Mouse (Mus musculus) retina, embryonic 14.5 days (tissue): ENCODE measurements around the gene Rnf224.

Experiments
- DNase-seq: peaks from one replicate; pipeline ENCODE4 v3.0.0-alpha.2; 2015; ENCODE audit warnings: low spot score

Rnf224 gene

DNA sequence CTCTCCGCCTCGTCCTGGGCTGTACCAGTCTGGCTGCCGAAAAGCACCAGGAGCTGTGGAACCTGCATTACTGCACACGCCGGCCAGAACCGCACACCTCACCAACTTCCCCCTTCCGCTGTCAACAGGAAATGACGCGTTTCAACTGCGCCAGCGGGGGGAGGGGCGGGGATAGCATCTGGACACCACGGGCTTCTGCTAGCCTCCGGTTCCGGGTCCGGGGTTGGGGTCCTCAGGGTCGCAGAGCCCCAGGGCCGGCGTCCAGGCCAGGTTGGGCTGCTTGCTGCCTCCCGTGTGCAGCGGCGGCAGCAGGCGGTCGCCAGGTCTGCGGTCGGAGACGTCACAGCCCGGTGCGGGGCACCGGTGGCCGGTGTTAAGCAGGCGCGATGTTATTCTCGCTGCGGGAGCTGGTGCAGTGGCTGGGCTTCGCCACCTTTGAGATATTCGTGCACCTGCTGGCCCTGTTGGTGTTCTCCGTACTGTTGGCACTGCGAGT, 18.7 kb upstream of the Rnf224 start, which contains the start of gene Tmem203:
Tmem203 (plus strand) TSS at position 156 of the 496 bp plus-strand sequence.
- DNase-seq, result peak; percentile 95

DNA sequence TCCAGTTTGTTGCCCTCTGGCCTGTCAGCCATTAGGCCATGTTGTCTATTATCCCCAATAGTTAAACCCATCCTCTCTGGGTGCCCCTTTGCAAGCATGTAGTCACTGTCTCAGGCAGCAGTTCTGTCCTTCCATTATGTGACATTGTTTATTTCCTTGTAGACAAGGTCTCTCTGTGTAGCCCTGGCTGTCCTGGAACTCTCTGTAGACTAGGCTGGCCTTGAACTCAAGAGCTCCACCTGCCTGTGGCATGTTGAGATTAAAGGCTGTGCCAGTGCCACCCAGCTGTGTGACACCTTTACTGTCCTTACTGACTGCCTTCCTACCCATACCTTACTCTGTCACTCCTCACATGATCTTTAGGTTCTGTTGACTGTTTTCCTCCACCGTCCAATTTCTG, 15.7 kb upstream of the Rnf224 start:
- DNase-seq, result no peak

DNA sequence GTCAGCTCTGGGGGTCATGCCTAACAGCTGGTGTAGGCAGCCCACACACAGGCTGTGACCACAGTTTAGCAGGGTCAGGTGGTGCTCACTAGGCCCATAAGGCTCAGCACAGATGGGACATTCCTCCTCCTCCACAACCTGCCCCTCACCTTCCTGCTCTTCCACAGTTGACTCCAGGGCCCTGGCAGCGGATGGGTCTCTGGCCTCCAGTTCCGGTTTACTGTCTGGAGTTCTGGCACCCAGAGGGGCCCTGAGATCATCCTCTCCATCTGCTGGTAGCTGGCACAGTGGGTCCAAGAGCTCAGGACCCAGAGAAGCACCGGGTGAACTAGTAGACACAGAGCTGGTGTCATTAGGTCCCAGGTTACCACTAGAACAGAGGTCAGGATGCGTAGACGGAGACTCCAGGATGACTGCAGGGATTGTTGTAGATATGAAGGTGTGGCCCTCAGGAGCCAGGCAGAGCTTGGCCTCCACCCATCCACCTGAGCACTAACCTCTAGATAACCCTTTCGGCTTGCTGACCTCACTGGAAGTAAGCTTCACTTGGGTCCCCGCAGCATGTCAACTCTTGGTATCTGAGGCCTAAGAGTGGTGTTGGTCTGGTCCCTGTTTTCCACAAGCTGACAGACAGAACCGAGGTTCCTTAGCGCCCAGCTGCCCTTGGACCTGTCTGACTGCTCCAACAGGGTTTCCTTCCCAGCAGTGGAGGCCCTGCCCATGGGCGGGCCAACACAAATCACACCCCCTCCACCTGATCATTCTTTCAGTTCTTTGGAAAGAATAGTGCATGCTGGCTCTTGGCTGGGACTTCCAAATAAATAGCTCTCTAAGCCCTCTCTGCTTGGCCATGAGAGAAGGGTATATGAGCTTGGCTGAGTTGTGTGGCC, 9.8 kb upstream of the Rnf224 start, which contains the start of gene AL732309.1:
AL732309.1 (minus strand) TSS at position 681 of the 890 bp plus-strand sequence.
- DNase-seq, result no peak

DNA sequence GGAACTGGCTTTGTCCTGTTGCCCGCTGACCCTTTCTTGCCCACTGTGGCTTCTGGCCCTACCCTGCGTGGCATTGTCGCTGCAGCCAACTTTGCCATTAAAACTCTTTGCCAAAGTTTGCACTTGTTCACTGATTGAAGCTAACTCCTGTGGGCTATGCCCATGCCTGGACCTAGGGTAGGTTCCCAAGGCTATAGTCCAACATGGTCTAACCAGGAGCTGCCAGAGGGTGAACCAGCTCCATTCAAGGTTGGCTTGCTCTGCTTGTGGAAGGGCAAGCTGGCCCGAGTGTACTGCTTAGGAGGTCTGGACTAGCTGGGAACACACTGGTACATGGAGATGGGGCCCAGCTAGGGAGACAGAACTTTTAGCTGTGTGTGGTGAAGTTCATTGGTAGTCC, 7.6 kb upstream of the Rnf224 start:
- DNase-seq, result no peak

DNA sequence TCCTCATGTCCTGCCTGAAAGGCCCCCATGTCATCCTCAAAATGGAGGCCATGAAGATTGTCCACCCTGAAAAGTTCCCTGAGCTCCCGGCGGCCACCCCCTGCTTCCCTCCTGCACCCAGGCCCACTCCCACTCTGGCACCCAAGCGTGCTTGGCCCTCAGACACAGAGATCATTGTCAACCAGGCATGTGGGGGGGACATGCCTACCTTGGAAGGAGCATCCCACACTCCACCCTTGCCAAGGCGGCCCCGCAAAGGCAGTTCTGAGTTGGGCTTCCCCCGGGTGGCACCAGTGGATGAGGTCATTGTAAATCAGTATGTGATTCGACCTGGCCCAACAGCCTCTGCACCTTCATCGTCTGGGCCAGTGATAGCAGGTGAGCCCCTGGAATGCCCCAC, 6.8 kb upstream of the Rnf224 start:
- no peak for DNase-seq

DNA sequence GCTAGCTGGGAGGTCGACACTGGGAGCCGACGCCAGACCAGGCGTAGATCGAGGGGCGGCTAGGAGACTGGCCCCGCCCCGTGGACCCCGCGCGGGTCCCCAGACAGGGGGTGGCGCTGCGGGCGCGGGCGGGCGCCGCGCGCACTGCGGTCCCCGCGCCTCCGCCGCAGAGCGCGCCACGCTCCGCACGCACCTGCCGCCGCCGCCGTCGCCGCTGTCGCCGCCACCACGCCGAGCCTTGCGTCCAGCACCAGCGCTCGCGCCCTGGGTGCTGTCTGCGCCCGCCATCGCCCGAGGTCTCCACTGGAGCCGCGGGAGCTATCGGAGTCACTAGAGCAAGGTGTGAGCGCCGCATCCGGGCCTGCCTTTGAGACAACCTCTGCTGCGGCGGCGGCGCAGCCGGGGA, 5.5 kb upstream of the Rnf224 start, which contains the start of the genes Rnf208 and Cysrt1:
Rnf208 (plus strand) TSS at position 155 of the 406 bp plus-strand sequence.
Cysrt1 (minus strand) TSS at position 352 of the 406 bp plus-strand sequence.
- peak; percentile 62 for DNase-seq

DNA sequence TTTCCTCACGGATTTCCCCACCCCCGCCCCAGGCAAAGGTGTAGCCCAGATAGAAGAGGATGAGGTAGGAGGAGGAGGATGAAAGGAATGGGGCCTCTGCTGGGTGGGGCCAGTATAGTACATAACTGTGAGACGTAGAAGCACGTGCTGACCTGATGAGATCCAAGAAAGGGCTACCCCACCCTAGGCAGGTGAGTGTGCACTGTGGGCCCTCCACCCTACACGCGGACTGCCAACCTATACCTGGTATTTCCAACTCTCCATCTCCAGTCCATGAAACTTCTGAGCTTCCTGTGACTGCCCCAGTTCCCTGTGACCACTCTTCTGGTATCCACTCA, 4.8 kb upstream of the Rnf224 start:
- no peak for DNase-seq

DNA sequence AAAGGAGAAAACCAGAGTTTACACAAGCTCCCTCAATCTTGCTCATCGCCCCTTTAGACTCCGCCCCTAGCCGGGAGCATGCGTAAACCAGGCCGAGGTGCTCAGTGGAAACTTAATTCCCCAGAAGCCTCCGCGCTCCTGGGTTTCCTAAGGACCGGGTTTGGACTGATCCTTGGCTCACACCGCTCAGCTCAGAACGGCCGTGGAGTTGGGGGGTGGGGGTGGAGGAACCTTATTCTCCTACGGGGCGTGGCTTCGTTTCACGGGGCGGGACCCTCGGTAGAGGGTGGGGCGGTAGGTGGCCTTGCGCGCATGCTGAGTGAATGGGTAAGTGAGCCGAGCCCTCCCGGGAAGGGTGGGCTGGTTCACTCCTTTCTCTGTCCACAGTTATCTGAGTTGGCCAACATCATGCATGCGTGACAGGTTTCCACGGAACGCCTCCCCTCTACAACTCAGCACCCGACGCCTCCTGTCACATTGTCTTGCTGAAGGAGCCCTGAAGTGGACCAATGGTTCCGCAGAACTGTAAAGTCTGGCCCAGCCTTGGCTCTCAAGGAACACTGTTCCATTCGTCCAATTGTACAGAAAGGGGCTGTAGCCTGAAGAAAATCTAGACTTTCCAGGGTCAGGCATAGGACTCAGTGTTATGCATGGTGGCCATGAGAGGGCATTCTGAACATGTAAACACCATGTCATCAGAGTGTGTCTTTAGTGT, 4.3 kb upstream of the Rnf224 start:
- DNase-seq, result peak; percentile 82

DNA sequence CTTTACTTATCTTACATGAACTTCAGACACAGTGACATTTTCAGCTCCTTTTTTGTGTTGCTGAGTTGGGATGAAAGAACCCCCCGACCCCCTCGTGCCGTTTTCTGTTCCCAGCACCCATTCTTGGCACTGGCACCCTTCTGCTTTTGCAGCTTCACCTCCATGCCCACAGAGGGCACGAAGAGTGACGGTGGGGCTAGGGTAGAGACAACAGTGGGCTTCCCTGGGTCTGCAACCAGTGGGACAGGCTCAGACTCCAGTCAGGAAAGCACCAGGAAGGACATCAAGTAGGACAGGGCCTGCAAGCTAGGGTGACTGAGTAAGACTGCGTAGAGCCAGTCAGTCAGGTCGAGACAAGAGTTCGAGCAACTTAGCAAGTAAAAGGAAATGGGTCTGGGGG, 3.7 kb upstream of the Rnf224 start:
- no peak for DNase-seq

DNA sequence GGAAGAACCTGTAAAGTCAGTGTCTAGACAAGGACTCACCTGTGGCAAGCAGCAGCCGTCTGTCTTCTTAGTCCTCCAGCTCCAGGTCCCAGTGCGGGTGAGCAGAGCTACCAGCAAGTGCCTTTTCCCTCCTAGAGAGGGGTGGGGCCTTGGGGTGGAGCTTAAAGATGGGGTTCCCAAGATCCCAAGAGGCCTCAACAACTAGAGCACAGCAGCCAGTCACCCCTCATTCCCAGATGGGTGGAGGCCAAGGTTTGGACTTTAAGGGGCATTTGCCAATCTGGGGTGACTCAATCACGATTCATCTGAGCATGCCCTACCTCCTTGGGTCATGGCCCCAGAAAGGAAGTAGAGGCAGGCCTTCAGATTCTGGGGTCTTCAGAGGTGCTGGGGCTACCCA, 3.2 kb upstream of the Rnf224 start:
- DNase-seq, result no peak

DNA sequence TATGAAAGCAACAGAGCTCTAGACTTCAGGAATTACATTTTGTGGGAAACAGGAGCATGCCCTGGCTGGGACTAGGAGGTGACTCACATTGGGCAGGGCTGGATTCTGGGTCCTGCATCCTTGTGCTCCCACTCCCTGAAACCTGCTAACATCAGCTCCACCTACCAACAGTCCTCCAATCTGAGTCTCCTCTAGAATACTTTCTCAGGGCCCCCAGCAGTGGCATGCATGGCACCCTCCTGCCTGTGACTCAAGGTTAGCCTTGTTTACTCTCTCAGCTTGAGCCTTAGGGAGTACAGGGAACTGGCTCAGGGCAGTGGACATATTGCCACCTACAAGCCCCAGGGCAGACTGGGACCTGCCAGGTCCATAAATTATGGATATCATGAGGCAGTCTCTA, 1.5 kb upstream of the Rnf224 start:
- DNase-seq, result no peak

DNA sequence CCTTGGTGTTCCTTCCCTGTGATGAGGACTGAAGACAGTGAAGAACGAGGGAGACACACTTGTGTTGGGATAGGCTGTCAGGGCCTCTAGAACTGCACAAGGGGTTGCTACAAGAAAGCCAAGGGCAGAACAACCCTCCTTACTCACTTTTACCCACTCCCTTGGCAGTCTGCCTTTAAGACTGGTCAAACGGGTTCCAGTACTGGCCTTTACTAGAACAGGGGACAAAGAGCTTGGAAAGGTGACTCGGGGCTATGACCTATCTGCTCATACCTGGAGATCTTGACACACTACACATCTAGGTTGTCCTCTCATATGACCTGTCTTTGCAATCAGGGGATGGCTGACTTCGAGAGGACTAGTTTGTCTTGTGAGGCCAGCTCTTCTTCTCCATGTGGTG, 935 bp upstream of the Rnf224 start:
- DNase-seq, result no peak

DNA sequence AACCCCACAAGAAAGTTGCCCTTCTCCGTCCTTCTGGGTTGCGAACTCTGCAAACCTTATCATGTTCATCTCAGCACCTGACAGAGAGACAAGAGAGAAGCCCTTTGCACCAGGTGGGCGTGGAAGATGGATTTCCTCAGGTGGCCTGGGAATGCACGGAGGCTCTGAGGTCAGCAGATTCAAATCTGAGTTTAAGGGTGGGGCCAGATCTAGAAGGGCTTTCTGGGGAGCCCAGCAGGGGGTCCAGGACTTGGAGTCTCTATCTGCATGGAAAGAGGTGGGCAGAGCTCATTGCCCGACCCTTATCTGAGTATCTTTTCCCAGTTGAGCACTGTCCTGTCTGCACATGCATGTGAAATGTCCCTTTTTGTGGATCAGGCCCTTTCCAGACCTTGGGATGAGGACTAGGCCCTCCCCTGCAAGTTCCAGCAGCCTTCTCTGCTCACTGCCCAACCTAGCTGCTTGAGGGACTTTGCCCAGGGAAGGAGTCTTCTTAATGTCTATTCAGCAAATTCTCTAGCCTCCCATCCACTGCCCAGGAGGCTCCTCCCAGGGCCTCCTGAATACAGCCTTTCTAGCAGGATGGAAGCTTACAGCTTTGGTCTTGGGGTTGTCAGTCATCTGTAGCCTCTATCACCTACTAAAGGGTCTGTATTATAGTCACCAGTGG, 1.9 kb downstream of the Rnf224 start:
- DNase-seq, result no peak

DNA sequence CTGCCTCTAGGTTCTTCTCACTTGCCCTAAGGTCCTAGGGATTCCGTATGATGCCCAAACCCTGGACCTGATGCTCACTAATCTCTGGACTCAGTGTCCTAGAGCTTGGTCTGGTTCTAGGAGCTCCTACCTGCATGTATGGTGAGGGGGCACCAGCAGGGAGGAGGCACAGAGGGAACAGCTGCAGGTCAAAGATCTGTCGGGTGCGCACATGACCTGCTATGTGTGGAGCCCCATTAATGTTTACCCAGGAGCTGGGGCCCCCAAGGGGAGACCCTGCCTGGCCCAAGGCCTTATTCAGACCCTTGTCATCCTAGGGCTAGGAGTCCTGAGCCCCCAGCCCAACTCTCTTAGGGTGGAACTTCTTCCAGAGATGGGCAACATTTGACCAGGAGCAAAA, 2.5 kb downstream of the Rnf224 start, which contains the start of gene Slc34a3:
Slc34a3 (minus strand) TSS at position 315 of the 400 bp plus-strand sequence.
- no peak for DNase-seq

DNA sequence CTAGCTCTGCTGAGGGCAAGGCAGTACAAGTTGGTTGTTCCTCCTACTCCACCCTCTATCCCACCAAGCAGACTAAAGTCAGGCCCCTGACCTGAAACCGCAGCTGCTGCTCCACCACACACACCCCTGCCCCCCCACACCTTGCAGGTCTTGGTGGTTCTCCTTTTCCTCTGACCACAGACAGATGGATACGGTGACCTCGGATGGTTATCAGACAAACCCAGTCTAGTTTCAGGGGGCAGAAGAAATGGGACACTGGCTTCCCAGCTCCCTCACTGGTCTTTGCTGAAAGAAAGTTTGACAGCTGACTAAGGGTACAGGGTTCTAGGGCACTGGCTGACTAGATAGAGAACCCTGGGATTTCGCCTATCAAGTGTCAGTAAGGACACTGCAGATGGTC, 3.2 kb downstream of the Rnf224 start:
- DNase-seq, result no peak

DNA sequence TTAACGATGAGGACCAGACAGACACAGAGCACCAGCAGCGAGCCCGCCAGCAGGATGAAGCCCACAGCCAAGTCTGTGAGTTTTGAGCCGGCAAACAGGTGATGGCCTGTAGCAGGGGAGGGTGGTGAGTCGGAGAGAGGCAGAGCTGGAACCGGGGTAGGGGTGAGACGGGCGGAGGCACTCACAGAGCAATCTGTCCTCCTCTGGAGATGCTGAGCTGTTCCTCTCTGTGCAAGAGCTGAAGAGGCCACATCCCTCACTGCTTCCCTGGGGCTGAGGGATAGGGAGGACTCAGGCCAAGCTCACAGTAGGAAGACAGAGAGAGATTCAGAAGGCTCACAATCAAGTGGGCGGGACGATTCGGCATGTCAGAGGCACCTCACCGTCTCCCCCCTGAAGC, 5.5 kb downstream of the Rnf224 start:
- DNase-seq, result no peak

DNA sequence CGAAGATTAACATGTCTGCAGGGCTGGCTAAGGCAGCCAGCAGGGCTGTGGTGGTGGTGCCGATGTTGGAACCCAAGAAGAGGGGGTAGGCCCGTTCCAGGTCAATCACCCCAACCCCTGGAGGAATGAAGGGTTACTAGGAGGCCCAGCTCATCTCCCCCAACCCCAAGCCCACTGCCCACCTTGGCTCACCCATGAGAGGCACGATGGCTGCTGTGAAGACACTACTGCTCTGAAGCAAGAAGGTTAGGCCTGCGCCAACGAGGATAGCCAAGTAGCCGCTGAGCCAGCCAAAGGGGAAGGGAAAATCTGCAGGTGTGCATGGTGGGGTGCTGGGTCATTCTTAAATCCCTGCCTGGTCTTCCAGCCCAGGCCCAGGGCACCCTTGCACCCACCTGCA, 6.0 kb downstream of the Rnf224 start:
- no peak for DNase-seq

DNA sequence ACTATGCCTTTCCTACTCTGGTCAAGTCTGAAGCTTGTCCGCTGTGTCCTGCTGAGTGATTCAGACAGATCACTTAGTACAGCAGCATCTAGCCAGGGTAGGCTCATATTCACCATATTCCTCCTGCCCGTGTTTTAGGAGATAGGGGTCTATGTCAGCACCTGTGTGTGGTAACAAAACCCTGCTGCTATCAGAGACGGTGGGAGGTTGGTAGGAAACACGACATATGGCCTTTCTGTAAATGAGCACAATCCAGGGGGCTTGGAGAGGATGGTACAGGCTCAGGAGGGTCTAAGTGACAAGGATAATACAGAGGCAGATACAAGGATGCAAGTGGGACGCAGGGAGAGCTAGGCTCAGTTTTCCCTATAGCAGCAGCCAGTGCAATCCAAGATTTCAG, 7.0 kb downstream of the Rnf224 start:
- no peak for DNase-seq

DNA sequence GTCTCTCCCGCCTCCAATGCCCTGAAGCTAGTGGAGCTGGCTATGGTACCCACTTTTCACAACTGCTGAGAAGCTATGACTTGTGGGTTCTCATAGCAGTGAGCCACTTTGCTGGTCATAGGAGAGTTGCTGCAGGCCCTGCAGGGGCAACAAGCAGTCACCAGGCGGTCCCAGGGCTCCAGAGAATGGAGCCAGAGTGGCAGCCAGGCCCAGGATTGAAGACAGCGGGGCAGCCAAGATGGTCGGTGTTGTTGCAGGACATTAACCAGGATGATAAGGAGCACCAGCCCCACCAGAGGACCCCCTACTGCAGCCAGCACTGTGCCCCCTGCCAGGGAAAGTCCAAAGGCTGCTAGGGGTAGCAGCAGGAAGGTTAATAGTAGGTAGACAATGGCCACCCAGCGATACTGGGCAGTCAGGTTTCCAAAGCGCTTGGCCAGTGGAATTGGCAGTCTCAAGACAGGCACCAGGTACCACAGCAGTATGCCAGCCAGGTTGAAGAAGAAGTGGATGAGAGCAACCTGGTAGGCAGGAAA, 7.5 kb downstream of the Rnf224 start:
- no peak for DNase-seq

DNA sequence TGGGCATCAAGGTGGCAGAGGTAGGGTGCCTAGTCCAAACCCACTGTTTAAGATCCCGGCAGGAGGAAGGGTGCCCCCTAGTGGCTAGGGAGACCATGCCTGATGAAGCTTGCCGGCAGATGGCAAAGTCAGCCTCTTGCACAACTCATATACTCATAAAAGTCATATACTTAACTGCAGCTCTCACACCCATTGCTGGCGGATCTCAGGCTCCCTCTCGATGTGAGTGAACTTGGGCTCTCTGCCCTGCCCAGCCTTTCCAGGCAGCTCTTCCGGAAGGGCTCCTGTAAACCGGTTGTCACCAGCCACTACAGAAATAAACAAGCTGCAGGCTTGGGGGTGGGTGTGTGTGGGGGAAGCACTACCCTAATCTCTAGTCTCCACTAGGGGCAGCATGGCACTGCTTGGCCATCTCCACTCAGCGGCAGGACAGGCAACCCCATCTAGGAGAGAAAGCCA, 8.1 kb downstream of the Rnf224 start:
- DNase-seq, result peak; percentile 93

DNA sequence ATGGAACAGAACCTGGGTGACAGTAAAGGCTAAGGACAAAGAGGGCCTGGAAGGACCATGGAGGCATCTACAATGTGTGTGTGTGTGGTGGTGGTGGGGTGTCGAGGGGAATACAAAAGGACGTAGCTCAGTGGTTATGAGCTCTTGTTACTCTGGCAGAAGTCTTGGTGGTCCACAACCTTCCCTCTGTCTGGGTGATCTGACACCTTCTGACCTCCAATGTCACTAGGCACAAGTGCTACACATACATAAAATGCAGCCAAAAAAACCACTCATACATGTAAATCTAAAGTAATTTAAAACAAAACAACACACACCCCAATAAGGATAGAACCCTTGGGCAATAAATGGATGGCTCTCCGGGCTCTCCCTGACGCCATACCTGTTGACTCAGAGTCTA, 9.2 kb downstream of the Rnf224 start:
- no peak for DNase-seq

DNA sequence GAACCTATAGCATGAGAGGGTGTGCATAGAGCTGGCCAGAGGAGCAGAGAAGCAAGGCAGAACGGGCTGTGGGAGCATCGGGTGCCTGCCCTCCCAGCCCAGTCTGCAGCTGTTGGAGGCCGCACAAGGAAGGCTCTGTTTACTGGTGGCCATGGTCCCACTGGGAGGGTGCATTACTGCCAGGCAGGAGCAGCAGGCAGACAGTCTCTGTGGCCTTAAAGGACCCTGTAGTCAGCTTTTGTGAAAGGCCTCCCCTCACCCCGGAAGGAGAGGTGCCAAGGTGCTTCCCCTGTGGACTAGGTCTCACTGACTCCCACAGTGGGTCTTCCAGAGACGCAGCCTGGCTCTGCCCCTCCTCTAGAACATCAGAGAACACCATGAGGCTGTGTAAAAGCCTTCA, 9.7 kb downstream of the Rnf224 start:
- DNase-seq, result no peak
